Mouse (Mus musculus): ENCODE measurements around the gene Tapbp. TPM values are rescaled to one million over a fixed set of nuclear protein-coding genes. Genes with fewer than 3 reads are reported as not detected.
A peak's percentile ranks its signal among the peaks of the same experiment; 100 is the strongest.

The Tapbp gene
- polyA plus RNA-seq, 1 experiment from 2014 or later = 29.2 TPM

DNA sequence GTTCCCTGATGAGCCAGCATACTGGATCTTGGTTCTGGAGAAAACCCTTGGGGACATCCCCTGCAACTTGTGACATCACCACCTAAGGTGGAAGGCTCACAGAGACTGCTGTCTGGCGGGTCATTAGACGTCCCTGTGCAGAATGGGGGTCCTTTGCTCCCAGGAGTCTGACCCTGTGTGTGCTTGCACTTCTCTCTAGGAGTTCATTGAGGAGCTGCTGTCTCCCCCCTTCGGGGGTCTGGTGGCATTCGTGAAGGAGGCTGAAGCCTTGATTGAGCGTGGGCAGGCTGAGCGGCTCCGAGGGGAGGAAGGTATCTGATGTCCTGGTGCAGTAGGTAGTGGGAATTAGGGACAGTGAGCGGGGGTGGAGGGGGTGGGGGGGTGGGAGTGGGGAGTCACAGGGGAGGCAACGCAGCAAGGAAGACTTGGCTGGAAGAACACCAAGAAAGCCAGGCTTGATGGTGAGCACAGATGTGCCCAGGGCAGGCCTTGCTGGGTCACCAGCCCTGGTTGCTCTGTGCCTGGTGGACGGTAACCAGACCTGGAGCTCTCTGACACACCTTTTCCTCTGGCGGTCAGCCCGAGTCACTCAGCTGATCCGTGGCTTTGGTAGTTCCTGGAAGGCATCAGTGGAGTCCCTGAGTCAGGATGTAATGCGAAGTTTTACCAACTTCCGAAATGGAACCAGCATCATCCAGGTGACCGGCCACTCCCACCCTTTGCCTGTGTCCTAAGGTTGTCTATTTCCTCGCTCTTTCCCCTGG lies 49.6 kb downstream of the Tapbp start:
- H3K27me3 ChIP-seq (replicated peaks; ENCODE audit: control insufficient read depth, insufficient read depth, low read length) = no peaks in the 10 kb centered on the region

DNA sequence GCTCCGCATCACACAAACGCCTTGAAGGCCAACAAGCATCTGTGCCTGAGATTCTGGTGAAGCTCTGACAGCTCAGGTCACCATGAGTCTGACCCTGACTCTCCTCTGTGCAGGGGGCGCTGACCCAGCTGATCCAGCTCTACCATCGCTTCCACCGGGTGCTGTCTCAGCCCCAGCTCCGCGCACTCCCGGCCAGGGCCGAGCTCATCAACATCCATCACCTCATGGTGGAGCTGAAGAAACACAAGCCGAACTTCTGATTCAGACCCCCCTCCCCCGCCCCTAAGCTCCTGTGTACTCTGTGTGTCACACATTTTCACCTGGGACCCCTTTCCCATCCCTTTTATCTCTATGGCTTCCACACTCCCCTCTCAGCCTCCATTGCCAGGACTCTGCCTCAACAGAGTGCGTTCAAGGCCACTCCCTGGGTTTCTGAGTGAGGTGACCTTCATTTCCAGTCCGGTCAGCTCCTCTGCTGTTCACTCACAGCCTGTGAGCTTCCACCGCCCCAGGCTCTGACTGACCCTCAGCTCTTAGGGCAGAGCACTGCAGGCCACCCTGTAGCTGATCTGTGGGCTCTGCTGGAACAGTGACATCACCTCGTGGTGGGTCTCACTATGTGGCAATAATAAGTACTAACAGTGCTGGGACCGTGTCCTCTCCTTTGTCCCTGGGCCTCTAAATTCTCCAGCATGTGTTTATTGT lies 50.3 kb downstream of the Tapbp start:
- peaks cover 14% of the 10 kb centered on the region; the same call in 1 of the 2 replicates for H3K36me3 ChIP-seq (ENCODE audit: control insufficient read depth, insufficient read depth, low read length)
- H3K27me3 ChIP-seq (replicated peaks; ENCODE audit: control insufficient read depth, insufficient read depth, low read length) = no peaks in the 10 kb centered on the region

More for the DNA sequence above, 49.6 kb downstream of the Tapbp start:
- no peak overlapping the region for H3K4me3 ChIP-seq (ENCODE audit: low read length)
- no peak overlapping the region for H3K4me2 ChIP-seq (ENCODE audit: low read length)
- H3K4me1 ChIP-seq (ENCODE audit: control insufficient read depth, insufficient read depth, low read depth, low read length) = no peaks in the 10 kb centered on the region
- no peaks in the 10 kb centered on the region for H3K9me3 ChIP-seq (ENCODE audit: control insufficient read depth, low read length)
- WGBS = 94% methylated on average over 15 of the region's 17 CpGs
- no peak for ATAC-seq
- peaks cover 14% of the 10 kb centered on the region; the same call in 1 of the 2 replicates for H3K36me3 ChIP-seq (ENCODE audit: control insufficient read depth, insufficient read depth, low read length)
- H3K27ac ChIP-seq (ENCODE audit: low read depth, low read length) = no peak overlapping the region
- no peak overlapping the region for H3K9ac ChIP-seq (ENCODE audit: low read depth, low read length)

DNA sequence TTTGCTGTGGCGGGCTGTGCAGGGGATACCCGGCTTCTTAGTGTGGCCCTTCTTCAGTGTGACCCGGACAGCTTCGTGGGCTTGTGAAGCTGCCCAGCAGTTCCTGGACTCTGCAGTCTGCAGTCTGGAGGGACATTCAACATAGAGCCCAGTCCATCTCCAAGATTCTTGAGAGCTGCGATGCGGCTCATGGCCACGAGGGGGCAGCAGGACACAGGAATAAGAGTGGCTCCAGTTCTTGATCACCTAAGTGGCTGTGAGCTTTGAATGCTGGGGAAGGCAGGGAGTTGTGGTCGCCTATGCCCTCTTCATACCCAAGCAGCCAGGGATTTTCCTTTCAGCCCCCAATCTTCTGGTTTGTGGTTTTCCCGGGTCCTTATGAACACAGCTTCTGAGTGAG lies 52.8 kb downstream of the Tapbp start:
- H3K4me1 ChIP-seq (ENCODE audit: control insufficient read depth, insufficient read depth, low read depth, low read length) = no peaks in the 10 kb centered on the region
- WGBS = 10% methylated on average over 9 of the region's 9 CpGs
- ATAC-seq = peak; percentile 85
- no peak overlapping the region for H3K4me3 ChIP-seq (ENCODE audit: low read length)
- H3K9me3 ChIP-seq (ENCODE audit: control insufficient read depth, low read length) = no peaks in the 10 kb centered on the region
- no peak overlapping the region for H3K9ac ChIP-seq (ENCODE audit: low read depth, low read length)
- peaks cover 2% of the 10 kb centered on the region; the same call in 1 of the 2 replicates for H3K36me3 ChIP-seq (ENCODE audit: control insufficient read depth, insufficient read depth, low read length)
- H3K27me3 ChIP-seq (replicated peaks; ENCODE audit: control insufficient read depth, insufficient read depth, low read length) = no peaks in the 10 kb centered on the region; the same call in 1 of the 2 replicates
- peak overlapping the region; percentile 16; the same call in 1 of the 2 replicates for H3K4me2 ChIP-seq (ENCODE audit: low read length)
- H3K27ac ChIP-seq (ENCODE audit: low read depth, low read length) = no peak overlapping the region

More for the DNA sequence above, 50.3 kb downstream of the Tapbp start:
- H3K4me1 ChIP-seq (ENCODE audit: control insufficient read depth, insufficient read depth, low read depth, low read length) = no peaks in the 10 kb centered on the region
- ATAC-seq = 0 out of 2 replicates have a peak, but pooled peaks have one; percentile 12
- H3K4me2 ChIP-seq (ENCODE audit: low read length) = no peak overlapping the region
- no peak overlapping the region for H3K9ac ChIP-seq (ENCODE audit: low read depth, low read length)
- H3K27ac ChIP-seq (ENCODE audit: low read depth, low read length) = no peak overlapping the region
- 89% methylated on average over 16 of the region's 16 CpGs for WGBS
- H3K9me3 ChIP-seq (ENCODE audit: control insufficient read depth, low read length) = no peaks in the 10 kb centered on the region
- H3K4me3 ChIP-seq (ENCODE audit: low read length) = no peak overlapping the region

DNA sequence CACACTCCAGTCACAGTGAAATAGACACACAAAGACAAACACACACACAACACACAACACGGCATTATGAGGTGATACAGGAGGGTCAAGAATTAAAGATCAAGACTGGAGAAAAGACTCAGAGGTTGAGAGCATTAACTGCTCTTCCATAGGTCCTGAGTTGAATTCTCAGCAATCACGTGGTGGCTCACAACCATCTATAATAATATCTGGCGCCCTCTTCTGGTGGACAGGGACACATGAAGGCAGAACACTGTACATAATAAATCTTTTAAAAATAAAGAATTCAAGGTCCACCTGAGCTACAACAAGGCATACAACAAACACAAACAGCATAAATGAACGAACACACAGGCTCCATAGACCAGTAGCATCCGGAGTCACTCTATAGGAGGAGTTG lies 53.2 kb downstream of the Tapbp start:
- WGBS = 35% methylated on average over 5 of the region's 5 CpGs
- Histone ChIP-seq H3K4me1 (ENCODE audit: control insufficient read depth, insufficient read depth, low read depth, low read length) (no peaks in the 10 kb centered on the region), H3K4me3 (ENCODE audit: low read length) (no peak overlapping the region), H3K36me3 (ENCODE audit: control insufficient read depth, insufficient read depth, low read length) (peaks cover 2% of the 10 kb centered on the region; the same call in 1 of the 2 replicates), H3K4me2 (ENCODE audit: low read length) (peak overlapping the region; percentile 16; the same call in 1 of the 2 replicates), H3K27me3 (replicated peaks; ENCODE audit: control insufficient read depth, insufficient read depth, low read length) (no peaks in the 10 kb centered on the region; the same call in 1 of the 2 replicates), H3K9me3 (ENCODE audit: control insufficient read depth, low read length) (no peaks in the 10 kb centered on the region), H3K9ac (ENCODE audit: low read depth, low read length) (no peak overlapping the region), H3K27ac (ENCODE audit: low read depth, low read length) (no peak overlapping the region)
- peak; percentile 70 for ATAC-seq

DNA sequence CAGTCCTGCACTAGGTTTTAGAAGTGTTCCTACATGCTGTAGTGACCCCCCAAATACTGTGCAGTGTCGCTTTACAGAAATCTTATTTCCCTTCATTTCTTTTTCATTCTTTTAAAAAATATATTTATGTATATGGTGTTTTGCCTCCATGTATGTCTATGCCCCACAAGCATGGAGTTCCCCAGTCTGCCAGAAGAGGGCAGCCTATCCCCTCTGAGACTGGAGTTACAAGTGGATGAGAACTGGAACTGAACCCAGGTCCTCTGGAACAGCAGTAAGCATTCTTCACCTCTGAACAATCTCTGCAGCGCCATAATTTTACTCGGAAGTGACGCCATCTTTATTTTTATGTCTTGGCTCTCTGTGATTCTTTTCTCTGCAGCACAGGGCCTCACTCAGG lies 53.7 kb downstream of the Tapbp start:
- Histone ChIP-seq H3K4me2 (ENCODE audit: low read length) (no peak overlapping the region), H3K27ac (ENCODE audit: low read depth, low read length) (no peak overlapping the region), H3K4me1 (ENCODE audit: control insufficient read depth, insufficient read depth, low read depth, low read length) (no peaks in the 10 kb centered on the region), H3K9me3 (ENCODE audit: control insufficient read depth, low read length) (no peaks in the 10 kb centered on the region), H3K36me3 (ENCODE audit: control insufficient read depth, insufficient read depth, low read length) (peaks cover 2% of the 10 kb centered on the region; the same call in 1 of the 2 replicates), H3K27me3 (replicated peaks; ENCODE audit: control insufficient read depth, insufficient read depth, low read length) (no peaks in the 10 kb centered on the region; the same call in 1 of the 2 replicates), H3K4me3 (ENCODE audit: low read length) (no peak overlapping the region), H3K9ac (ENCODE audit: low read depth, low read length) (no peak overlapping the region)
- no peak for ATAC-seq
- 81% methylated on average over 4 of the region's 4 CpGs for WGBS

DNA sequence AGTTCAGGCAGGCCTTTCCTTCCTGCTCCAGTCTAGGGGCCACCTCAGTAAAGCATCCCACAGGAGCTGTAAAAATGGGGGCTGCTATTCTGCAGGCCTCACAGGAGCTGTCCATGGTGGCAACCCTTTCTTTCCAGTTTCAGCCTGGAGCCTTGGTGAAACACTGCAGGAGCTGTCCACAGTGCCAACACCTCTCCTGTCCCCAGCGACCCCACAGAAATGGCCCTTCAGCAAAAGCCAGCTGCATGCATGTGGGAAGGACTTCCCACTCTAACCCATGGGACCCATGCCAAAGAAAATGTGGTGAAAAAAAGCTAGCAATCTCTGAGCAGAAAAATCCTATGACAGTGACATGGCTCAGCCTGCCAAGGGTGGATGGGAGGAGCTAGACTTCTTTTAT lies 57.0 kb downstream of the Tapbp start:
- Histone ChIP-seq H3K27me3 (replicated peaks; ENCODE audit: control insufficient read depth, insufficient read depth, low read length) (peaks cover 13% of the 10 kb centered on the region), H3K27ac (ENCODE audit: low read depth, low read length) (no peak overlapping the region), H3K4me2 (ENCODE audit: low read length) (no peak overlapping the region), H3K9ac (ENCODE audit: low read depth, low read length) (no peak overlapping the region), H3K4me3 (ENCODE audit: low read length) (no peak overlapping the region), H3K9me3 (ENCODE audit: control insufficient read depth, low read length) (no peaks in the 10 kb centered on the region), H3K4me1 (ENCODE audit: control insufficient read depth, insufficient read depth, low read depth, low read length) (no peaks in the 10 kb centered on the region), H3K36me3 (ENCODE audit: control insufficient read depth, insufficient read depth, low read length) (no peaks in the 10 kb centered on the region)
- WGBS = 8% methylated on average over 1 of the region's 1 CpGs
- no peak for ATAC-seq

DNA sequence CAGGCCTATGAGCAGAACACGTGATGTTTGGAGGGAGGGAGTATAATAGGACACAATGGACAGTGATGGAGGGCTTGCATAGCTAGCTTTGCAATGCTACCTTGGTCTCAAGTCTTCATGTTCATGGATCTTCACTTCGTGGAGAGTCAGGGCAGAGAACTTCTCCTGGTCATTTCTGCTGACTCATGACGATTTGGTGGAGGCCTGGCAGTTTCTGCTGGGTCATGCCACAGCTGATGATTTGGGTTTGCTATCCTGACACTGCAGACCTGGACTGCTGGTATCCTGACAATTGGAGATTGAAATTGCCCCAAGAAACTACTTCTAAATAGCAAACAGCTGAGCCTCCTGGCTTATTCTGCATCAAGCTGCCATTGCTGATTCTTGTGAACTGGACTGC lies 57.9 kb downstream of the Tapbp start:
- Histone ChIP-seq H3K27ac (ENCODE audit: low read depth, low read length) (no peak overlapping the region), H3K27me3 (replicated peaks; ENCODE audit: control insufficient read depth, insufficient read depth, low read length) (peaks cover 22% of the 10 kb centered on the region), H3K9ac (ENCODE audit: low read depth, low read length) (no peak overlapping the region), H3K9me3 (ENCODE audit: control insufficient read depth, low read length) (no peaks in the 10 kb centered on the region), H3K4me2 (ENCODE audit: low read length) (no peak overlapping the region), H3K4me3 (ENCODE audit: low read length) (no peak overlapping the region), H3K4me1 (ENCODE audit: control insufficient read depth, insufficient read depth, low read depth, low read length) (no peaks in the 10 kb centered on the region; the same call in 1 of the 2 replicates), H3K36me3 (ENCODE audit: control insufficient read depth, insufficient read depth, low read length) (no peaks in the 10 kb centered on the region)
- ATAC-seq = no peak
- WGBS = 68% methylated on average over 3 of the region's 3 CpGs

DNA sequence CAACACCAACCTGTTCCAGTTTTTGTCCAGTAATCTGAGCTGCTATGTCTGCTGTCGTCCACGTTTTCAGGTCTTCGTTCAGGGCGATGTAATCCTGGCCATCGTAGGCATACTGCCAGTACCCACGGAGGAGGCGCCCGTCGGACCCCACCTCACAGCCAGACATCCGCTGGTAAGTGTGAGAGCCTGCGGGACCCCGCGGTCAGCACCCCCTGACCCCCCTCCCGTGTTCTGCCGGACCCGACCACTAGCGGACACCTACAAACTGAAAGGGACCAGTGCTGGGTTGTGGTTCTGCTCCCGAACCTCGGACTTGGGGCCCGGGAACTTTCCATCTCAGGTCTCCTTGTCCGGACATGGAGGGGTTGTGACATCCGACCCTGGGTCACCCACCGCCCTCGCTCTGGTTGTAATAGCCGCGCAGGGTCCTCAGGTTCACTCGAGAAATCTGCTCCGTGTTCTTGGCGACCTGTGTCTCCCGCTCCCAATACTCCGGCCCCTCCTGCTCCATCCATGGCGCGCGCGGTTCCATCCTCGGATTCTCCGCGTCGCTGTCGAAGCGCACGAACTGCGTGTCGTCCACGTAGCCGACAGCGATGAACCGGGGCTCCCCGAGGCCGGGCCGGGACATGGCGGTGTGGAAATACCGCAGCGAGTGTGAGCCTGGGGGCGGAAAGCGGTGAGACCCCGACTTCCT lies 62.3 kb downstream of the Tapbp start:
- H3K9ac ChIP-seq (ENCODE audit: low read depth, low read length) = peak overlapping the region; percentile 55

More for the DNA sequence above, 62.3 kb downstream of the Tapbp start:
- H3K4me3 ChIP-seq (ENCODE audit: low read length) = peak overlapping the region; percentile 41
- WGBS = 2% methylated on average over 57 of the region's 57 CpGs
- no peaks in the 10 kb centered on the region for H3K36me3 ChIP-seq (ENCODE audit: control insufficient read depth, insufficient read depth, low read length)
- no peak for ATAC-seq
- no peaks in the 10 kb centered on the region for H3K9me3 ChIP-seq (ENCODE audit: control insufficient read depth, low read length)
- peaks cover 34% of the 10 kb centered on the region for H3K27me3 ChIP-seq (replicated peaks; ENCODE audit: control insufficient read depth, insufficient read depth, low read length)
- H3K27ac ChIP-seq (ENCODE audit: low read depth, low read length) = no peak overlapping the region
- H3K4me2 ChIP-seq (ENCODE audit: low read length) = peak overlapping the region; percentile 67
- peaks cover 3% of the 10 kb centered on the region for H3K4me1 ChIP-seq (ENCODE audit: control insufficient read depth, insufficient read depth, low read depth, low read length)
